Mouse (Mus musculus) layer of hippocampus, adult 2 months (tissue): ENCODE measurements around the gene Socs7. TPM values are rescaled to one million over a fixed set of nuclear protein-coding genes. Genes with fewer than 3 reads are reported as not detected.
A peak's percentile ranks its signal among the peaks of the same experiment; 100 is the strongest.

Source experiments
- DNase-seq, 2 experiments: peaks; one replicate each; pipeline ENCODE4 v3.0.0; 2022; ENCODE audit warnings: low spot score in 2 of 2
- H3K27ac ChIP-seq: fragments of 200-600 bp; 2 replicates; pipeline ENCODE4 v1.8.1; 2022
- H3K4me3 ChIP-seq: fragments of 200-600 bp; 2 replicates; pipeline ENCODE4 v1.8.1; 2022; ENCODE audit warnings: mild to moderate bottlenecking
- CTCF ChIP-seq: fragments of 200-600 bp; conservative IDR thresholded peaks from 2 replicates; pipeline ENCODE4 v1.8.1; 2022; ENCODE audit warnings: antibody characterized with exemption, mild to moderate bottlenecking, moderate library complexity
- total RNA-seq, 2 experiments: library from RNA; stranded (reverse); gene quantifications; 2 replicates each; pipeline ENCODE4 v1.2.3; 2021

The Socs7 gene
- total RNA-seq, 2 experiments from 2014 or later: 79.5 to 79.7 TPM

- no peak for DNase-seq
- peak overlapping the region; percentile 64 for H3K27ac ChIP-seq
- TF ChIP-seq CTCF: peak; percentile 73
- peak overlapping the region; percentile 36 for H3K4me3 ChIP-seq
Observed at GRCm38 (mm10) chr11:97434704-97435454, 72.5 kb downstream of the Socs7 start.

GRCm38 (mm10) chr11:97435808-97436491 lies 73.6 kb downstream of the Socs7 start:
- Histone ChIP-seq H3K27ac (peak overlapping the region; percentile 65), H3K4me3 (no peak overlapping the region)
- no peak for TF ChIP-seq CTCF
- DNase-seq: no peak

- Histone ChIP-seq H3K4me3 (no peak overlapping the region), H3K27ac (peak overlapping the region; percentile 64)
- no peak for DNase-seq
- no peak for TF ChIP-seq CTCF
Observed at GRCm38 (mm10) chr11:97437745-97438144, 75.4 kb downstream of the Socs7 start.

- Histone ChIP-seq H3K27ac (peak overlapping the region; percentile 64), H3K4me3 (no peak overlapping the region)
- no peak for DNase-seq
- TF ChIP-seq CTCF: no peak
Observed at GRCm38 (mm10) chr11:97438868-97439267, 76.5 kb downstream of the Socs7 start.

- H3K4me3 ChIP-seq: peak overlapping the region; percentile 47; the same call in 1 of the 2 replicates
- peak overlapping the region; percentile 64; the same call in 1 of the 2 replicates for H3K27ac ChIP-seq
- DNase-seq: no peak
- no peak for TF ChIP-seq CTCF
Observed at GRCm38 (mm10) chr11:97439935-97440334, 77.6 kb downstream of the Socs7 start.

- no peak for TF ChIP-seq CTCF
- Histone ChIP-seq H3K27ac (peak overlapping the region; percentile 43), H3K4me3 (peak overlapping the region; percentile 47)
- DNase-seq: no peak
Observed at GRCm38 (mm10) chr11:97440441-97440881, 78.1 kb downstream of the Socs7 start.

- no peak for TF ChIP-seq CTCF
- Histone ChIP-seq H3K27ac (peak overlapping the region; percentile 43), H3K4me3 (peak overlapping the region; percentile 47; the same call in 1 of the 2 replicates)
- DNase-seq: peak in 1 of 2 experiments; percentile 44
Observed at GRCm38 (mm10) chr11:97441036-97441657, 78.8 kb downstream of the Socs7 start.

- peak overlapping the region; percentile 43 for H3K27ac ChIP-seq
- TF ChIP-seq CTCF: no peak
- no peak overlapping the region; the same call in 1 of the 2 replicates for H3K4me3 ChIP-seq
- no peak for DNase-seq
Observed at GRCm38 (mm10) chr11:97441658-97442125, 79.3 kb downstream of the Socs7 start.

GRCm38 (mm10) chr11:97442891-97443675 lies 80.7 kb downstream of the Socs7 start:
- H3K27ac ChIP-seq: no peak overlapping the region
- TF ChIP-seq CTCF: no peak
- H3K4me3 ChIP-seq: no peak overlapping the region
- DNase-seq: no peak

- DNase-seq: no peak
- no peak for TF ChIP-seq CTCF
- Histone ChIP-seq H3K27ac (no peak overlapping the region), H3K4me3 (no peak overlapping the region)
Observed at GRCm38 (mm10) chr11:97445596-97445995, 83.2 kb downstream of the Socs7 start.

GRCm38 (mm10) chr11:97445999-97446511 lies 83.7 kb downstream of the Socs7 start:
- Histone ChIP-seq H3K4me3 (no peak overlapping the region), H3K27ac (no peak overlapping the region)
- no peak for TF ChIP-seq CTCF

GRCm38 (mm10) chr11:97447979-97448378 lies 85.6 kb downstream of the Socs7 start:
- no peak for DNase-seq
- no peak overlapping the region for H3K27ac ChIP-seq
- no peak for TF ChIP-seq CTCF
- H3K4me3 ChIP-seq: no peak overlapping the region

More at GRCm38 (mm10) chr11:97445999-97446511, 83.7 kb downstream of the Socs7 start:
- DNase-seq: no peak

Other genes starting within 250 kb of the Socs7 start
- gene Tbx21, start 247.2 kb upstream of the Socs7 start, total RNA-seq: under 1 TPM; 0.17 to 0.23 TPM
- 10 to 100 TPM; 91.8 to 96.9 TPM for gene Tbkbp1, start 211.1 kb upstream of the Socs7 start, total RNA-seq
- gene Kpnb1, start 174.7 kb upstream of the Socs7 start, total RNA-seq: 100 to 1,000 TPM; 128 to 133 TPM
- 100 to 1,000 TPM; 142 to 151 TPM for gene Npepps, start 81.9 kb upstream of the Socs7 start, total RNA-seq
- 10 to 100 TPM; 24.9 to 30.3 TPM for gene Mrpl45, start 46.8 kb upstream of the Socs7 start, total RNA-seq
- gene Gpr179, start 10.5 kb upstream of the Socs7 start, total RNA-seq: under 1 TPM; 0.20 to 0.33 TPM
- 10 to 100 TPM; 66.0 to 74.1 TPM for gene Arhgap23, start 53.0 kb downstream of the Socs7 start, total RNA-seq
- under 1 TPM in 1 of 2 experiments, not detected in 1; 0.25 TPM for gene 4933428G20Rik, start 137.8 kb downstream of the Socs7 start, total RNA-seq
- gene Srcin1, start 213.6 kb downstream of the Socs7 start, total RNA-seq: 100 to 1,000 TPM; 226 to 232 TPM